Mouse (Mus musculus): ENCODE measurements around the gene Npm3. TPM values are rescaled to one million over a fixed set of nuclear protein-coding genes. Genes with fewer than 3 reads are reported as not detected.

The Npm3 gene
- total RNA-seq (2015) (36.5 and 39.2 TPM in 2 replicates), total RNA-seq (2017) (30.4 and 38.4 TPM in 2 replicates)

DNA sequence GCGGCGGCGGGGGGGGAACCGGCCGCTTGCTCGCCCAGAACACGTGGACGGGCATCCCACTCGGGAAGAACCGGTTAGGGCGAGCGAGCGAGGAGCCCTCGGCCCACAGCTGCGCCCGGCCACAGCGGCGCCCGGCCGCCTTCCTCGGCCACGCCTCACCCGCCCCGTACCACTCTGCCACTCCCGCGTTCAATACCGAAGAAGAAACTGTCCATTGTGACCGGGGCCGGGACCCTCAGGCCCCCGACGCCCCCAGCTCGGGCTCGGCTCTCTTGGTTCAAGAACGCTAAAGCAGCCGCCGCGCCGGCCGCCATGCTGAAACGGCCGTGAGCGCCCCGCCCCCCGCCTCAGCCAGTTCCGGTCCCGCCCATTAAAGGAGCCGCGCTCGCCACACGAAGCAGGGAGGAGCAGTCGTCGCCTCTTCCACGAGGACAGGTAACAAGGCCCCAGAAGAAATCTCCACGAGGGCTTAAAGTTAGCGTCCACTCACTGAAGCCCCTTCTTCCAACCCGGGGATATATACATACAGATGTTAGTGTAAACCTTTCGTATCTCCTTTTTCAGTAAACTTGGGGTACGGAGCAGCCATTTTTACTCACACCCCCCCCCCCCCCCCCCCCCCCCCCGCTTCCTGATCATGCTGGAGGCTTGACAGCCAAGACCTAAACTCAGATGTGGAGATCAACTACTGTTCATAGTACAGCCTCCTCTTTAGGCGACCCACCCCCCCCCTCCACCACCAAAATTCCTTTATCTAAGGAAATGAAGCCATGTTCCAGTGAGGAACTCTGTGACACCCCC lies at the start of gene Npm3:
Gene Npm3 (minus strand): TSS at position 349 of the 801 bp plus-strand sequence.
- peak; percentile 79 for ATAC-seq (ENCODE audit: poor library complexity, severe bottlenecking)

DNA sequence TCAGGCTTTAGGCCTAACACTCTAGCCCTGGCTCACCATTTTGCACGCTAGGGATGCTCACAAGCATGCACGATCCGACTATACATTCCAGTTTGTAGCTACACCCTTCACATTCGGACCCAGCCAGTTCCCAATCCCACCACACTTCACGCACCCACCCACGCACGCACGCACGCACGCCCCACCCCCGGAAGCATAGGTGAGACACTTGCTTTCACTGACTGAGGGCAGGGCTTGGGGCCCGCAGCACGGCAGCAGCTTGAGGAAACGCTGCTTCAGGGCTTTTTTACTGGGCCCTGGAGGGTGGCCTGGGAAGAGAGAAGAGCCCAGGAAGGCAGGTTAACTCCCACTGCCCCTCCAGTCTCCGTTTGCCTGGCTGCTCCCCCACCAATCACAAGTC lies 47.5 kb upstream of the Npm3 start:
- no peak for ATAC-seq (ENCODE audit: poor library complexity, severe bottlenecking)

DNA sequence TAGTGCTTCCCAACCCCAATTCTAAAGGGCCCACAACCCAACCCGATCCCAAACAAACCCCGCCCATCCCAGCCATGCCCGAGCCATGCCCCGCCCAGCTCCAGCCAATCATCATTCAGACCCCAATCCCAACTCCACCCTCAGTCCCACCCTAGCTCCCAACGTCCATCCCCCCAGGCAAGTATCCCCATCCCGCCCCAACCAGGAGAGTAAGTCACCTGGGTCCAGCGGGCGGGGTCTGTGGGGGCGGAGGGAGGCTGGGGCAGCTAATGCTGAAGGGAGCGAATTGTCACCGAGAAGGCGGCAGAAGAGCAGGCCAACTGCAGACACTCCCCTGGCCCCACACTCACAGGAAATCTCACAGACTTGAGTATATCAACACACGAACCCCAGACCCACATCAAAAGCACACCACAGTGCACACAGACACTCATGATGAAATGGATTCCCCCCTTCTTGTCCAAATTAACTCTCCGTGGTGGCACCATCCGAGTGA lies 46.7 kb upstream of the Npm3 start:
- ATAC-seq (ENCODE audit: poor library complexity, severe bottlenecking), result 0 out of 2 replicates have a peak, but pooled peaks have one; percentile 24

DNA sequence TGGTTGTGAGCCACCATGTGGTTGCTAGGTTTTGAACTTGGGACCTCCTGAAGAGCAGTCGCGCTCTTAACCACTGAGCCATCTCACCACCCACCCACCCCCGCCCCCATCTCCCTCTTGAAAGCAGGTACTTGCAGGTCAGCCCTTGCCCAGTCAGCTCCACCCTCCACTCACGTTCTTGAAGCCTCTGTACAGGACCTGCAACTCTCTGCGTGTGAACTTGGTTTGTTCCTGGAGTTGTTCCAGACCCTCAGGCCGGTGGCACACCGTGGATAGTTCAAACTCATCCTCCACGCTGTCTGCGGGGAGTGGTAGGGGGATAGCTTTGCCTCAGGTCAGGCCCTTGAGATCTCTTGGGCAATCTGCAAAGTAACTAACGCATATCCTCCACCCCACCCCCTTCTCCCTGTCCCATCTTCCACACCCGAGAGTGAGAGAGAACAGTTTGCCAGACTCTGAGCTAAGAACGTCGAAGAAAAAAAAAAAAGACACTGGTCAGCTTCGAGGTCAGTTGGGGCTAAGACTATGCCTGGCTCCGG lies 46.1 kb upstream of the Npm3 start:
- no peak for ATAC-seq (ENCODE audit: poor library complexity, severe bottlenecking)

DNA sequence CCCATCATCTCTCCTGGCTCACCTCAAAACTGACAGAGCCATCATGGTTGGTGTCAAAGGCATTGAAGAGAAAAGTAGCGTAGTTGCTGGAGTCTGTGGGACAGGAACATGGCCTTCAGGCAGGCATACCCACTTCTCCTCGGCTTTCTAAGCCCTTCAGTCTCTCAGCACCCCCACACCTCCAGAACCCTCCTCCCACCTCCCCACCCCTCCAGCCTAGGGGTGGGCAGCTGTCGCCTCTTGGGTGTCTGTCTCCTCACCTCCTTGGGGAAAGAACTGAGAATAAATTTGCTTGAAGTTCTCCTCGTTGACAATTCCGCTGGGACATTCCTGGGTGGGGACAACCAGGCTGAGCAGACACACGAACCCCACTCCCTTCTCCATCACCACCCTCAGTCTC lies 45.3 kb upstream of the Npm3 start:
- no peak for ATAC-seq (ENCODE audit: poor library complexity, severe bottlenecking)

DNA sequence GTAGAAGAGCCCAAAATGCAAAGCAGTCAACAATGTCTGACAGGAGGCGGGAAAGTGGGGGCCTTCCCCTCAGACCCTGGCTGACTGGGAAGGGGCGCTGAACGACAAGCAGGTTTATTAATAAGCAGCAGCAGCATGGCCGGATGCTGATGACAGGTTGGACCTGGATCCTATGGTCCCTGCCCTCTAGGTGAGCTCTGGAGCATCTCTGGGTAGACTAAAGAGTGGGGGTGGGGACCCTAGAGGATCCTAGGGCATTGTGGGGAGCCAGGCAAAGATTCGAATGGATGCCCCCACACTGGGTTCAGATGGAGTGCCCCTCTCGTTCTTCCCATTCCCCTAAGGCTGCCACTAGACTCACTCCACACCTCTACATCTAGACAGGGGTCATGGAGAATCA lies 43.0 kb upstream of the Npm3 start:
- no peak for ATAC-seq (ENCODE audit: poor library complexity, severe bottlenecking)

DNA sequence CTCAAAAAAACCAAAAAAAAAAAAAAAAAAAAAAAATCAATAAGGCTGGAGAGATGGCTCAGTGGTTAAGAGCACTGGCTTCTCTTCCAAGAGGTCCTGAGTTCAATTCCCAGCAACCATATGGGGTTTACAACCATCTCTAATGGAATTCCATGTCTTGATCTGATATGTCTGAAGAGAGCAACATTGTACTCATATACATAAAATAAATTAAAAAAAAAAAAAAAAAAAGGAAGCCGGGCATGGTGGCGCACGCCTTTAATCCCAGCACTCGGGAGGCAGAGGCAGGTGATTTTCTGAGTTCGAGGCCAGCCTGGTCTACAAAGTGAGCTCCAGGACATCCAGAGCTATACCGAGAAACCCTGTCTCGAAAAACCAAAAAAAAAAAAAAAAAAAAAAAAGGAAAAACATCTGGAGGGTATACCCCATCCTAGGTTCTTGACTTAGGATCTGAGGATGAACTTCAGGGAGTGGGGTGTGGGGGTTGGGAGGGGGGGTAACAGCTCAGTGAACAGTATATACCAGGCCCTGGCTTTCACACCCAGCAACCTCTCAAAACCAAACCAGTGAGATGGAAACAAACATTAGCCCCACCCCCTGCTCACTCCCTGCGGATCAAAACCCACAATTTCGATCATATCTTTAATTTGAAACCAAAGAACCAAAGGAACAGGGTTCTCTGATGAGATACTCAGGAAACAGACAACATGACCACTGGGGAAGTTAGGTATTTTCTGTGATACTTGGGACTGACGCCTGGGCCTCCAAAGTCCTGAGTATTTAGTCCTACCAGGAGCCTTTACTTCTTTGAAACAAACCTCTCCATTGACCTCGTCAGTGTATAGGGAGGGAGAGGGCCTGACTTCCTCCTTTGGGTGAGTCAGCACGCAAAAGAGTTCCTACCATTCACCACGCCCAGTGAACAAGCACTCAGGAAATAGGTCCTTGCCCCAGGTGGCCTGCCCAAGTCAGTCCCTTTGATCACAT lies 40.8 kb upstream of the Npm3 start:
- ATAC-seq (ENCODE audit: poor library complexity, severe bottlenecking), result peak; percentile 100

DNA sequence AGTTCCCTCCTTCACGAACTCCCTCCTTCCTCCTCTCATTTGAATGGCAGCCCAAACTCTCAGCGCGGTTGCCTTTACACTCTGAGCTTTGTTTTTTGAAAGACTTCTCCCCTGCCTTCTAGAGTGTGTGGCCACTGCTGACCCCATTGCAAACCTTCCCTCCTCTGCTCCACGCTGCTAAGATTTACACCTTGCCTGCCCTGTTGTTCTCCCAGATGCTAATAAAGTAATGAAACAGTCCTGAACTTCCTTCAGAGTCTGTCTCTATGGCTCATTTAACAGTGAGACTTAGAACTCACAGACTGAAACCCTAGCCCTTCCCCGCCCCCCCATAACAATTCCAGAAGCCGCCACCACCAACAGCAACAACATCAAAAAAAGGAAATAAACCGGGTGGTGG lies 40.0 kb upstream of the Npm3 start:
- no peak for ATAC-seq (ENCODE audit: poor library complexity, severe bottlenecking)

DNA sequence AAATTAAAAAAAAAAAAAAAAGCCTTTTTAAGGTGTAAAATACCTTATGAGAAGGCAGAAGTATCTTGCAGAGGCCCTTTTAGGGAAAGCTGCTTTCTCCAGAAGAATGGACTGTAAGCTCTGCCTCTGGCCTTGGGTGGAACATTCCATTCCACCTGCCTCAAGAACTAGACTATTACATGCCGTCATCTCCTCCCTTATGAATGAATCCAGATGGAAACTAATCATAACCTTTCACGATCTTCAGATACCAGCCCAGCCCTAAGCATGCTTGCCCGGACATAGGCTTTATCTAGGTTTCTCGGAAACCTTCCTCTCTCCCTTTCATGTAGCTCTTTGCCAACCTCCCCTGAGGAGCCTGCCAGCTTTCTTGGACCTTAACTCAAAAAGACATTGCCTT lies 38.9 kb upstream of the Npm3 start:
- ATAC-seq (ENCODE audit: poor library complexity, severe bottlenecking), result no peak

DNA sequence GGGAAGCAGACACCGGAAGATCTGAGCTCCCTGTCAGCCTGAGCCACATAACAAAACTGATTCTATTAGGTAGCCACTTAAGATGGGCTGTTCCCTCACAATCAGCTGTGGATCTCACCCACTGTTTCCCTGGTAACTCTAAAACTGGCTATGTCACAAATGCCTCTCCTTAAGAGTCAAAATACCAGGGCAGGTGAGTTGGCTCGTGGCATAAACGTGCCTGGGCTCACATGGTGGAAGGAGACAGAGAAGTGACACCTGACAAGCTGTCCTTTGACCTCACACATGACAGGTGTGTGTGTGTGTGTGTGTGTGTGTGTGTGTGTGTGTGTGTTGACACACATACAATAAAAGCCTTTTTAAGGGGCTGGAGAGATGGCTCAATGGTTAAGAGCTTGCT lies 38.1 kb upstream of the Npm3 start:
- no peak for ATAC-seq (ENCODE audit: poor library complexity, severe bottlenecking)

DNA sequence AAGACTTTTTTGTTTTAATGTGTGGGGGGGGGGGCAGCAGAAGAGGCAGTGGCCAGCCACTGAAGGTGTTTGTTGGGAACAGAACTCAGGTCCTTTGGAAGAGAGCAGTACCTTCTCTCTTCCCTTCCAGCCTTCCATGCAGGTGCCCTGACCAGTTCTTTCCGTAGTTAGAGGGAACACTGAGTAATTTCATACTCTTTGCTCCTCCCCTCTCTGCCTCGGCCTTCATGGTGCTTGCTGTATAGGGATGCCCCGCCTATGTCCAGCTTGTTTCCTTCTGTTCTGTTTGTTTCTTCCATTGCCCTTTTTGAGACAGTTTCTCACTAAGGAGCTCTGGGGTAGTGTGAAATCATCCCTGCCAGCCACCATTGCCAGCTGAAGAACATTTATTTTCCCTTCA lies 36.1 kb upstream of the Npm3 start:
- ATAC-seq (ENCODE audit: poor library complexity, severe bottlenecking), result no peak

DNA sequence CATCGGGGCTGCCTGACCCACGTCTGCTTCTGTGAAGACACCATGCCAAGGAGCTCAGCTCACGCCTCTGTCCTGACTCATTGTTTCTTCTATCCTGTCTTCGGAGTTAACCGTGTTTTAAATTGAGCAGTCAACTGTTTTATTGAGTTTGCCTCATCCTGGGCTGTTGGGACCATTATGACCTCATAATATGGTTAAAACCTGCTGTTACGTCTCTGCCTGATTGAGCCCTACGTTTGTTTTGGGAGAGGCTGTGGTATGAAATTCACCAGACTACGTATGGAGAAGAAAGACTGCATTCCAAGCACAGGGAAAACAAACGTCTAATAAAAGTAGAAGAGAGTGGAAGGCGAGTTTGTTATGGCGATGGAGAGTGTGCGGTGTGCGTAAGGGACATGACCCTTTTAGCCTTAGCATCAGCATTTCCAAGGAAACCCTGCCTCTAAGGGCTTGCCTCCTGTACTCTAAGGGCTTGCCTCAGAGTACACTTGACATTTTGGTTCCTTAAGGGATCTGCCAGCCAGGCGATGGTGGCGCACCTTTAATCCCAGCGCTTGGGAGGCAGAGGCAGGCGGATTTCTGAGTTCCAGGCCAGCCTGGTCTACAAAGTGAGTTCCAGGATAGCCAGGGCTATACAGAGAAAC lies 34.7 kb upstream of the Npm3 start:
- ATAC-seq (ENCODE audit: poor library complexity, severe bottlenecking), result no peak

DNA sequence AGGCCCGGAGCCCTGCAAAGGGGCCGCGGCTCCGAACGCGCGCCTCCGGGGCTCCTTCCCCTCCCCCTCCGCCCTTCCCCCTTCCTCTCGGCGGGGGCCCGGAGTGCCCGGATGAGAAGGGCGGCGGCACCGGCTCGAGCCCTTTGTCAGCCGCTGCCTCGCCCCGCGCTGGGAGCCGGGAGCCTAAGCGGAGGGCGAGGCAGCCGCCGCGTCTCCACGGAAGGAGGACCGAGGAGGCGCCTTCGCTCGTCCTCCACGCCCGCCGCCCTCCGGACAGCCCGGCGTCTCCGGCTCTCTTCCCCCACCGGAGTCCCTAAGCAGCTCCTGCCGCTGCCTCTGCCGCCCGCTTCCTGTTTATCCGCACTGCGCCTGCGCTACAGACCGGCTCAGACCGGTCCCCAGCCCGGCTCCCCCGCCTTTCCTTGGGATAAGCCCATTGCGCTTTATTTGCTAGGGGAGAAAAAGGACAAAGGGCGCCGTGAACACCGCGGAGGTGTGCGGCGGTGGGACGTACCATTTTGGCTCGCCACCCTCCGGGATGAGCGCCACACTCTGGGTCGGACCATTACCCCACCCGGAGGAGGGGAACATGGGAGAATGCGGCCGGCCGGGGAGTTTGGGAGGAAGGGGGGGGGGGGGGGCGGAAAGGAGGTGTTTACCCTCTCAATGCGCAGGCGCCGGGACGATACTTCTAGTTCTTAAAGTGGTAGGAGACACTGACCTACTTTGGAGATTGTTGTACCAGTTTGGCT lies 34.0 kb upstream of the Npm3 start, which contains the start of gene Mgea5:
Gene Mgea5 (minus strand): TSS at position 657 of the 752 bp plus-strand sequence.
- ATAC-seq (ENCODE audit: poor library complexity, severe bottlenecking), result peak; percentile 95

DNA sequence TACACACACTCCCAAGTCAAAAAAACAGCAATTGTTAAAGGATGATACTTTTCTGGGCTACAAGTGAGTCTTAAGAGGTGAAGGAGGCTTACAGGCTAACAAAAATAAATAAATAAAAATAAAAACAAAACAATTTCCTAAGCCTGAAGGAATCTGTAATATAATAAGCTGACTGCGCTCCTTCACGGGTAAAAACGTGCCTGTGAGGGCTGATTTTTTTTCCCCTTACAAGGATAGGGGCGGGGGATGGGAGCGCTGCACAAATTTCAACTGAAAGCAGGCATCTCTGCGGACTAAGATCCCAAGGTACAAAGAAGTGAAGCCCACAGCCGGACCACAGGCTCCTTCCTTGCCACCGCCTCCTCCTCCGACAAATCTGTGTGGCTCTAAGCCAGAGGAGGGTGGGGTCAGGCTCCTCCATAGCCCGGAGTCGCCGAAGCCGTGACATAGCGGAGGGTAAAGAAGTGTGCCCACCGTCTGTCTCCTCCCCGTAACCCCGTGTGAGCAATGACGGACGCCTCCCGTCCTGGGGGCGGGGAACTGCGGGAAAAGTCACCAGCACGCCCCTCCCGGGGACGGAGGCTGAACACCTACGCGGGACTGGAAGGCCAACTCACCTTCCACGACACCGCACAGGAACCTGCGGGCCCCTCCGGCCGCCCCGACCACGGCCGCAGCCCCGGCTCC lies 33.1 kb upstream of the Npm3 start:
- ATAC-seq (ENCODE audit: poor library complexity, severe bottlenecking), result peak; percentile 46

DNA sequence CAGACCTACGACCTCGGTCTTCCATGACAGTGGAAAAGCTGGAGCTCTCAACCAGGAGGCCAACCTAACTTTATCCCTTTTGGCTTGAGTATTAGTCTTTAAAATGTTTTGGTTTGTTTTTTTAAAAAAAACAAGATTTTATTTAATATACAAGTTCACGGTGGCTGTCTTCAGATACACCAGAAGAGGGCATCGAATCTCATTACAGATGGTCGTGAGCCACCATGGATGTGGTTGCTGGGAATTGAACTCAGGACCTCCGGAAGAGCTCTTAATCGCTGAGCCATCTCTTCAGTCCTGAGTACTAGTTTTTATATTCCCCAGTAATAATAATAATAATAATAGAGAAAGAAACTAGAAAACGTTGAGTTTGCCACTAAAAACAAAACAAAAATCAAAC lies 32.3 kb upstream of the Npm3 start:
- no peak for ATAC-seq (ENCODE audit: poor library complexity, severe bottlenecking)

DNA sequence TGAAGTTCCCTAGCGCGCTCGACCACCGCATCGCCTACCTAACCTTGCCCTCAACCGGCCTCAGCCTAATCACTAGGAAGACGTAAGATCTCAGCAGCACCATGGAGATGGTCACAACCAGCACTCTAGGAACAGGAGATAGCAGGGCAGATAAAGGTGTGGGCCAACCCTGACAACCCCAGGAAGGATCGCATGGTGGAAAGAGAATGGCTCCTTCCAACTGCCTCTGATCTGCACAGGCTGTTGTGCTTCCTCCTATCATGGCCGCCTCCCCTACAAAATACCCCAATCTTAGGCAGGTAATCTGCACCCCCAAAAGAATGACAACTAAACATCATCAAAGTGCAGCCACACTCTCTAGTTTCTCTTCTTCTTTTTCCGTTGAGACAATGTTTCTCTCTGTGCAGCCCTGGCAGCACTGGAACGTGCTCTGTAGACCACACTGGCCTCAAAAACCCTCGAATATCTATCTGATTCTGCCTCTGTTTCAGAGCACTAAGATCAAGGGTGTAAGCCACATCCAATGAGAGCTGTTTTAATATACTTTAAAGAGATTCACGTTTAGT lies 31.0 kb upstream of the Npm3 start:
- ATAC-seq (ENCODE audit: poor library complexity, severe bottlenecking), result no peak

DNA sequence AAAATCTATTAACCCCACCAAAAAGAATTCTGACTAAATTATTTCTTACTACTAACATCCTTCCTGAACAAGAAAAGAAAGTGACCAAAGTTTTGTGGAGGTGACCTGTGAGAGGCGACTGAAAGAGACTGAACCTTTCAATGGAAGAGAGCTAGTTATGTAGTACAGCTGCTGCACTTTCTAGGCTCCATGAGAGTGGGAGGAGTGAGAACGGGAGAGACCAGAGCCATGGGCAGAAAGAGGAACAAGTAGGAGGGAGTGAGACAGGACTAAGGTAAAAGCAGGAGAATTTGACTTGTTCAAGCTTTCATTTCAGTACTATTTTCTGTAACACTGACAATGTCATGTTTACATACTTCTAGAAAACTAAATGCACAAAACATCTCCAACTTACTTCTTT lies 26.1 kb upstream of the Npm3 start:
- ATAC-seq (ENCODE audit: poor library complexity, severe bottlenecking), result no peak

DNA sequence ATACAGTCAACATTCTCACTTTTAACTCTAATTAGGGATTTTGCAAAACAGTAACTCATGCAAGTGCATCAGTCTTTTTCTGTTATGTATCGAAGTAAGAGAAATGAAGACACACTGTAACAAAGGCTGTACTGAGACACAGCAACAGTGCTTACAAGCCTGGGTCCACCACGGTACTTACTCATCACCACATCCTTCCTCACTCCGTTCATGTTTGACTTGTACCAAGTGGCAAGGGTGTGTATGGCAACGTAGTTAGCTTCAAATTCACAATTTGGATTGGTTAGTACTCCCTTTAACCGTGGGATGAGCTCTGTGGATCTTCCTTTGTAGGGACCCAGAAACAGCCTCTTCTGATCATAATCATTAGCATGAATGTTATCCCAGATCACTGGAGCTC lies 22.1 kb upstream of the Npm3 start:
- ATAC-seq (ENCODE audit: poor library complexity, severe bottlenecking), result no peak

DNA sequence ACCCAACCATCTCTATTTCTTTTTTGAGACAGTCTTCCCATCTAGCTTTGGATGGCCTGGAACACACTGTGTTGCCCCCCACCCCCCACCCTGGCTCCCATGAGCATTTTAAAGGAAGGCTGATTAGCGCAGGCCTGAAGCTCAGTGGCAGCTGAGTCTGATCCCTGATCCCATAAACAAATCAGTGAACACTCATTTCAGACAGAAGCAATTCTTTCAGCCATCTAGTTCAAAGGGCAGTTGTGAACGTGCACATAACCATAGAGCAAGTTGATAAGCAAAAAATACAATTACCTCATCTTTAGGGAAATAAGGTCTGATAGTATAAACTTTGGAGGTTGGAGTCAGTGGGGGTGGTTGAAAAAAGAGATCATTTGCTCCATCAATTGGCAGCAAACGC lies 11.4 kb upstream of the Npm3 start:
- ATAC-seq (ENCODE audit: poor library complexity, severe bottlenecking), result no peak

All from megakaryocyte, adult 5-6 weeks (primary cell).